Mouse (Mus musculus) embryonic facial prominence, embryonic 13.5 days (tissue): ENCODE data around the gene Tcf23. TPM values are rescaled to one million over a fixed set of nuclear protein-coding genes. Genes with fewer than 3 reads are reported as not detected.
A peak's percentile ranks its signal among the peaks of the same experiment; 100 is the strongest.

Source experiments
- ATAC-seq: fragments of 200-750 bp; cut with Nextera tagmentation; 2 replicates; pipeline ENCODE4 v1.8.0; 2017; ENCODE audit warnings: low read depth; ENCODE audit not compliant: insufficient number of reproducible peaks, insufficient read depth, low FRiP score, low TSS enrichment
- H3K27ac ChIP-seq: fragments of 300-500 bp; sonication (generic); 2 replicates; pipeline ENCODE4 v1.5.1; 2015; ENCODE audit warnings: moderate library complexity, mild to moderate bottlenecking, inconsistent platforms
- H3K27me3 ChIP-seq: fragments of 300-500 bp; sonication (generic); 2 replicates; pipeline ENCODE4 v1.6.1; 2015; ENCODE audit warnings: mild to moderate bottlenecking, inconsistent platforms
- H3K36me3 ChIP-seq: fragments of 300-500 bp; sonication (generic); 2 replicates; pipeline ENCODE4 v1.6.1; 2015; ENCODE audit warnings: mild to moderate bottlenecking, inconsistent platforms
- H3K4me1 ChIP-seq: fragments of 300-500 bp; sonication (generic); 2 replicates; pipeline ENCODE4 v1.6.1; 2015; ENCODE audit warnings: inconsistent platforms
- H3K4me2 ChIP-seq: fragments of 300-500 bp; sonication (generic); 2 replicates; pipeline ENCODE4 v1.6.1; 2015; ENCODE audit warnings: moderate library complexity, mild to moderate bottlenecking, inconsistent platforms
- H3K4me3 ChIP-seq: fragments of 300-500 bp; sonication (generic); 2 replicates; pipeline ENCODE4 v1.5.1; 2015; ENCODE audit warnings: mild to moderate bottlenecking, inconsistent platforms
- H3K9ac ChIP-seq: fragments of 300-500 bp; sonication (generic); 2 replicates; pipeline ENCODE4 v1.6.1; 2015; ENCODE audit warnings: mild to moderate bottlenecking, inconsistent platforms
- H3K9me3 ChIP-seq: fragments of 300-500 bp; sonication (generic); 2 replicates; pipeline ENCODE4 v1.6.1; 2016; ENCODE audit warnings: inconsistent platforms
- whole genome bisulfite sequencing: fragments of 180-500 bp; shearing (Covaris S2); methylation state at CpG from one replicate; pipeline ENCODE4 v1.1.7; 2015; ENCODE audit warnings: mixed read lengths; 5-methylcytosine and 5-hydroxymethylcytosine counted together
- polyA plus RNA-seq: library from polyadenylated mRNA; unstranded; fragments of >200 nt; fragmentation: Nextera tagmentation; extraction: Ambion mirVana; gene quantifications from 2 replicates; pipeline ENCODE4 v1.2.1, GENCODE M21; 2015

Gene Tcf23
- polyA plus RNA-seq, 1 experiment from 2014 or later, result not detected

- no peak overlapping the region for H3K9ac ChIP-seq
- no peak for ATAC-seq
- no peak overlapping the region for H3K27ac ChIP-seq
- H3K4me3 ChIP-seq, result no peak overlapping the region
- 41% methylated on average over 4 of the region's 4 CpGs for WGBS
- H3K27me3 ChIP-seq, result no peaks in the 10 kb centered on the region
- H3K4me1 ChIP-seq, result peaks cover 7% of the 10 kb centered on the region; the same call in 1 of the 2 replicates
- H3K36me3 ChIP-seq, result 0 out of 2 replicates have a peak, but pooled peaks cover 3% of the 10 kb centered on the region
- H3K9me3 ChIP-seq, result no peaks in the 10 kb centered on the region
- H3K4me2 ChIP-seq, result no peak overlapping the region
Measured at GRCm38 (mm10) chr5:30930121-30930520, 38.3 kb upstream of the Tcf23 start.

- H3K27ac ChIP-seq, result no peak overlapping the region
- WGBS, result 84% methylated on average over 6 of the region's 6 CpGs
Measured at GRCm38 (mm10) chr5:30930846-30931245, 37.6 kb upstream of the Tcf23 start.

GRCm38 (mm10) chr5:30931378-30931777 lies 37.1 kb upstream of the Tcf23 start:
- H3K27me3 ChIP-seq, result no peaks in the 10 kb centered on the region
- no peaks in the 10 kb centered on the region for H3K36me3 ChIP-seq
- H3K9ac ChIP-seq, result no peak overlapping the region
- H3K4me3 ChIP-seq, result no peak overlapping the region
- ATAC-seq, result no peak
- H3K9me3 ChIP-seq, result no peaks in the 10 kb centered on the region
- H3K27ac ChIP-seq, result no peak overlapping the region
- whole genome bisulfite sequencing, result 77% methylated on average over 4 of the region's 4 CpGs
- no peak overlapping the region for H3K4me2 ChIP-seq
- peaks cover 7% of the 10 kb centered on the region; the same call in 1 of the 2 replicates for H3K4me1 ChIP-seq

More at GRCm38 (mm10) chr5:30930846-30931245, 37.6 kb upstream of the Tcf23 start:
- Histone ChIP-seq H3K4me3 (no peak overlapping the region), H3K9ac (no peak overlapping the region), H3K9me3 (no peaks in the 10 kb centered on the region), H3K4me2 (no peak overlapping the region), H3K36me3 (no peaks in the 10 kb centered on the region), H3K27me3 (no peaks in the 10 kb centered on the region), H3K4me1 (peaks cover 7% of the 10 kb centered on the region; the same call in 1 of the 2 replicates)
- ATAC-seq, result no peak

- no peaks in the 10 kb centered on the region for H3K27me3 ChIP-seq
- H3K9ac ChIP-seq, result no peak overlapping the region
- no peaks in the 10 kb centered on the region for H3K36me3 ChIP-seq
- 59% methylated on average over 5 of the region's 5 CpGs for WGBS
- ATAC-seq, result no peak
- no peak overlapping the region for H3K4me3 ChIP-seq
- no peaks in the 10 kb centered on the region for H3K9me3 ChIP-seq
- no peak overlapping the region for H3K4me2 ChIP-seq
- no peaks in the 10 kb centered on the region for H3K4me1 ChIP-seq
- H3K27ac ChIP-seq, result no peak overlapping the region
Measured at GRCm38 (mm10) chr5:30933705-30934104, 34.8 kb upstream of the Tcf23 start.

- no peak overlapping the region for H3K9ac ChIP-seq
- no peak overlapping the region for H3K4me3 ChIP-seq
- H3K36me3 ChIP-seq, result no peaks in the 10 kb centered on the region
- no peak overlapping the region for H3K27ac ChIP-seq
- no peaks in the 10 kb centered on the region for H3K27me3 ChIP-seq
- ATAC-seq, result no peak
- H3K9me3 ChIP-seq, result no peaks in the 10 kb centered on the region
- 92% methylated on average over 5 of the region's 5 CpGs for WGBS
- H3K4me2 ChIP-seq, result no peak overlapping the region
- H3K4me1 ChIP-seq, result no peaks in the 10 kb centered on the region
Measured at GRCm38 (mm10) chr5:30934725-30935461, 33.6 kb upstream of the Tcf23 start.

- Histone ChIP-seq H3K27me3 (peaks cover 21% of the 10 kb centered on the region), H3K27ac (no peak overlapping the region), H3K4me2 (no peak overlapping the region), H3K36me3 (no peaks in the 10 kb centered on the region), H3K4me3 (no peak overlapping the region), H3K9ac (no peak overlapping the region), H3K9me3 (no peaks in the 10 kb centered on the region), H3K4me1 (peaks cover 7% of the 10 kb centered on the region)
- WGBS, result 87% methylated on average over 2 of the region's 2 CpGs
- no peak for ATAC-seq
Measured at GRCm38 (mm10) chr5:30943004-30943403, 25.5 kb upstream of the Tcf23 start.

GRCm38 (mm10) chr5:30944344-30944743 lies 24.1 kb upstream of the Tcf23 start:
- H3K9ac ChIP-seq, result no peak overlapping the region
- ATAC-seq, result no peak
- no peak overlapping the region for H3K4me3 ChIP-seq
- H3K27me3 ChIP-seq, result peaks cover 21% of the 10 kb centered on the region
- WGBS, result 86% methylated on average over 6 of the region's 6 CpGs
- no peak overlapping the region for H3K4me2 ChIP-seq
- no peak overlapping the region for H3K27ac ChIP-seq
- H3K9me3 ChIP-seq, result no peaks in the 10 kb centered on the region
- no peaks in the 10 kb centered on the region for H3K36me3 ChIP-seq
- H3K4me1 ChIP-seq, result peaks cover 16% of the 10 kb centered on the region

GRCm38 (mm10) chr5:30944956-30945781 lies 23.3 kb upstream of the Tcf23 start, which contains the start of gene Cgref1:
TSS of gene Cgref1 (minus strand) at chr5:30945591.
- no peak within 1 kb of the TSS; the same call in 1 of the 2 replicates for H3K27ac ChIP-seq
- 5% methylated on average over 44 of the region's 44 CpGs for WGBS
- peak within 1 kb of the TSS; percentile 70 for H3K9ac ChIP-seq
- ATAC-seq, result no peak
- H3K4me3 ChIP-seq, result peak within 1 kb of the TSS; percentile 50
- peaks cover 21% of the 10 kb centered on the region for H3K27me3 ChIP-seq
- H3K9me3 ChIP-seq, result no peaks in the 10 kb centered on the region
- H3K36me3 ChIP-seq, result no peaks in the 10 kb centered on the region
- H3K4me1 ChIP-seq, result peaks cover 21% of the 10 kb centered on the region
- H3K4me2 ChIP-seq, result peak within 1 kb of the TSS; percentile 89

GRCm38 (mm10) chr5:30948620-30949019 lies 19.8 kb upstream of the Tcf23 start:
- Histone ChIP-seq H3K4me2 (no peak overlapping the region), H3K27me3 (peaks cover 21% of the 10 kb centered on the region), H3K27ac (no peak overlapping the region), H3K9me3 (no peaks in the 10 kb centered on the region), H3K4me1 (peaks cover 28% of the 10 kb centered on the region), H3K9ac (no peak overlapping the region), H3K4me3 (no peak overlapping the region), H3K36me3 (peaks cover 19% of the 10 kb centered on the region)
- 70% methylated on average over 5 of the region's 5 CpGs for WGBS
- no peak for ATAC-seq

- Histone ChIP-seq H3K4me1 (peaks cover 28% of the 10 kb centered on the region), H3K4me2 (peak overlapping the region; percentile 89), H3K27me3 (peaks cover 16% of the 10 kb centered on the region), H3K36me3 (peaks cover 30% of the 10 kb centered on the region), H3K9ac (peak overlapping the region; percentile 61), H3K9me3 (no peaks in the 10 kb centered on the region), H3K27ac (peak overlapping the region; percentile 83), H3K4me3 (peak overlapping the region; percentile 56)
- under 1% methylated on average over 31 of the region's 31 CpGs for WGBS
- peak; percentile 83 for ATAC-seq
Measured at GRCm38 (mm10) chr5:30949654-30950326, 18.7 kb upstream of the Tcf23 start.

GRCm38 (mm10) chr5:30950451-30950850 lies 18.0 kb upstream of the Tcf23 start:
- peaks cover 22% of the 10 kb centered on the region for H3K4me1 ChIP-seq
- H3K27ac ChIP-seq, result peak overlapping the region; percentile 83
- H3K36me3 ChIP-seq, result peaks cover 37% of the 10 kb centered on the region
- peak overlapping the region; percentile 89 for H3K4me2 ChIP-seq
- H3K9me3 ChIP-seq, result no peaks in the 10 kb centered on the region
- peak overlapping the region; percentile 61; the same call in 1 of the 2 replicates for H3K9ac ChIP-seq
- peak overlapping the region; percentile 56 for H3K4me3 ChIP-seq
- ATAC-seq, result no peak
- WGBS, result 55% methylated on average over 4 of the region's 4 CpGs
- peaks cover 9% of the 10 kb centered on the region for H3K27me3 ChIP-seq
